Mouse (Mus musculus) MEL (cell line): Measurements from ENCODE around the gene Fbxo36.

Experiments used
- BHLHE40 ChIP-seq: IDR thresholded peaks from 2 replicates; pipeline ENCODE4 v1.6.1; 2012; ENCODE audit warnings: low read depth, mild to moderate bottlenecking, inconsistent platforms, low read length, improper control_type of control experiment, borderline replicate concordance
- CTCF ChIP-seq, 3 experiments: IDR thresholded peaks in 2 of 3; conservative IDR thresholded peaks in 1 of 3; 2 replicates each; pipeline ENCODE4 v1.5.1; 2011 to 2012; ENCODE audit warnings: low read length in 3 of 3, low read depth in 2 of 3, mild to moderate bottlenecking in 2 of 3, improper control_type of control experiment in 1 of 3, inconsistent platforms in 1 of 3, mixed read lengths in 1 of 3, moderate library complexity in 1 of 3; ENCODE audit not compliant: control insufficient read depth in 1 of 3, insufficient read depth in 1 of 3, poor library complexity in 1 of 3, severe bottlenecking in 1 of 3
- ELF1 ChIP-seq: IDR thresholded peaks from 2 replicates; pipeline ENCODE4 v1.6.1; 2014; ENCODE audit warnings: low read depth, mild to moderate bottlenecking, inconsistent platforms, low read length, improper control_type of control experiment, moderate library complexity
- EP300 ChIP-seq, 2 experiments: IDR thresholded peaks; 2 replicates each; pipeline ENCODE4 v1.6.1; 2011; ENCODE audit warnings: improper control_type of control experiment in 2 of 2, low read length in 2 of 2, low read depth in 1 of 2, mild to moderate bottlenecking in 1 of 2
- GATA1 ChIP-seq: IDR thresholded peaks from 2 replicates; pipeline ENCODE4 v1.6.1; 2011; ENCODE audit warnings: low read depth, low read length, improper control_type of control experiment
- HCFC1 ChIP-seq: IDR thresholded peaks from 2 replicates; pipeline ENCODE4 v1.6.1; 2012; ENCODE audit warnings: low read depth, mild to moderate bottlenecking, inconsistent platforms, low read length, improper control_type of control experiment, moderate library complexity
- MAFK ChIP-seq: IDR thresholded peaks from 2 replicates; pipeline ENCODE4 v1.6.1; 2011; ENCODE audit warnings: low read depth, mild to moderate bottlenecking, low read length, improper control_type of control experiment, borderline replicate concordance
- MEF2A ChIP-seq: IDR thresholded peaks from 2 replicates; pipeline ENCODE4 v1.6.1; 2014; ENCODE audit warnings: low read depth, mild to moderate bottlenecking, inconsistent platforms, low read length, improper control_type of control experiment; ENCODE audit not compliant: poor library complexity, insufficient replicate concordance, severe bottlenecking; ENCODE audit errors: extremely low read depth
- MXI1 ChIP-seq: IDR thresholded peaks from 2 replicates; pipeline ENCODE4 v1.6.1; 2011; ENCODE audit warnings: mild to moderate bottlenecking, low read depth, low read length, improper control_type of control experiment
- POLR2A ChIP-seq, 2 experiments: IDR thresholded peaks; 2 replicates each; pipeline ENCODE4 v1.6.1; 2011 to 2012; ENCODE audit warnings: low read length in 2 of 2, mild to moderate bottlenecking in 2 of 2, control low read depth in 1 of 2, improper control_type of control experiment in 1 of 2, low read depth in 1 of 2, moderate library complexity in 1 of 2; ENCODE audit not compliant: control insufficient read depth in 1 of 2, insufficient read depth in 1 of 2, poor library complexity in 1 of 2
- POLR2AphosphoS2 ChIP-seq: IDR thresholded peaks from 2 replicates; pipeline ENCODE4 v1.6.1; 2011; ENCODE audit warnings: low read length, improper control_type of control experiment
- TCF12 ChIP-seq: IDR thresholded peaks from 2 replicates; pipeline ENCODE4 v1.6.1; 2014; ENCODE audit warnings: low read depth, mild to moderate bottlenecking, inconsistent platforms, low read length, improper control_type of control experiment, moderate library complexity

- TF ChIP-seq POLR2A (IDR thresholded peaks at IDR 0.05; ENCODE audit: control insufficient read depth in 1 of 2, insufficient read depth in 1 of 2, low read depth in 1 of 2, low read length in 2 of 2, poor library complexity in 1 of 2) (no peak), ELF1 (no peak), MEF2A (no peak), TCF12 (no peak), CTCF (IDR thresholded peaks at IDR 0.05 in 2 of 3, conservative IDR thresholded peaks at IDR 0.05 in 1 of 3; ENCODE audit: control insufficient read depth in 1 of 3, insufficient read depth in 1 of 3, low read depth in 2 of 3, low read length in 3 of 3, poor library complexity in 1 of 3, severe bottlenecking in 1 of 3) (no peak), MAFK (no peak), EP300 (IDR thresholded peaks at IDR 0.05; ENCODE audit: low read depth in 1 of 2, low read length in 2 of 2) (no peak), POLR2AphosphoS2 (no peak), BHLHE40 (no peak), MXI1 (no peak), GATA1 (no peak), HCFC1 (no peak)
Observed at GRCm38 (mm10) chr1:84897364-84897763, 57.7 kb downstream of the Fbxo36 start.
